Mouse (Mus musculus) c-Kit-positive CD71-positive TER-119-negative erythroid progenitor cells, embryonic 14.5 days (primary cell): ENCODE measurements around the gene Lrrc2.

Experiments
- DNase-seq: peaks from one replicate; pipeline ENCODE4 v3.0.0-alpha.2; 2013; ENCODE audit warnings: low read depth

The Lrrc2 gene

DNA sequence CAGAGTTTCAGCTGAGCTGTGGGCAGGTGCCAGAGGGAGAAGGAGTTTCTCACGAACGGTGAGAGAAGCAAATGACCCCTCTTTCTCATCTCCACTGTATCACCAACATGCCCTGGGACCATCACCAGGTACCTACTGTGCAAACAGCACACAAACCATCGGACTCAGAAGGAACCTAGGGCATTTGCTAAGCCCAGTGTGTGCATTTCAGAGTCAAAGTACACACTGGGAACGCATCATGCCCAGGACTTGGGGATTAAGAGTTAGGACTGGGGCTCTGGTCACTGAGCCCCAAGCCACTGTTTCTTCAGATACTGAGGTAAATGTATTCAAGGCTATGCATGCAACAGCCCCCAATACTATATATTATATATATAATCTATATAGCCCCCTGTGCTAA, 36.0 kb downstream of the Lrrc2 start:
- DNase-seq = no peak

GRCm38 (mm10) chr9:110988078-110988477, 36.7 kb downstream of the Lrrc2 start:
- DNase-seq = no peak

DNA sequence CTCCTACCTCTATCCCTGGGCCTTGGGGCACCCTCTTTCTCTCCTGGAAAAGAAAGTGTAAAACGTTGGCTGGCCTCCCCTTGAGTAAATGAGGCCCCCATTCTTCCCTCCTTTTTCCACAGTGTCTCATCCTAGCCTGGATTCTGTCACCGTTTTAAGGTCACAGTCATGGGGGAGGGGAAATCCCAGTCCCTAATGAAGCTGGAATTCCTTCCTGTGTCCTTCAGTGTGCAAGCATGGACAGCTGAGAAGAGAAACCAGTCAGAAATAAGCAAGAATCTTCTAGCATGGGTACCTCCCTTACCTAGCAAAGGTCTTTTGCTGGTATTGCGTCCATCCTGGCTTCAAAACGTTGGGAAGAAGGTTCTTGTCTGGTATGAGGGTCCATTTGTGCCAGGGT, 37.8 kb downstream of the Lrrc2 start:
- DNase-seq = no peak

DNA sequence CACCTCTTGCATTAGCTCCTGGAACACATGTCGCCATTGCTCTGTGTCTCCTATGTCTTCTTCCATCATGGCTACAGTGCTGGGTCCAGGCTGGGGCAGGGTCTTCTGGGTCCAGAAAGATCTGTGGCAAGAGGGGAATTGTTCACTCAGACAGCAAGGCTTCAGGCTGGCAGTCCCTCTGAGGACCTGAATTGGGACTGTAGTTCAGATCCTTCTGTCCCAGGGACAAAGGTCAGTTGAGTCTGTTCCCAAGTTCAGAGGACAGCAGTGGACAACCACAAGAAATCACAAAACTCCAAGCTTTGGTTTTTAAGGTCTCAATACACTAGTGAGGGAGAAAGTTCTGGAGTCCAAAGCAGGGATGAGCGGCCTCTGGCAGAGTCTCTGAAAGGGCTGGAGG, 38.2 kb downstream of the Lrrc2 start:
- no peak for DNase-seq

- no peak for DNase-seq
These were observed 38.9 kb downstream of the Lrrc2 start, which contains the start of gene Rtp3 for GRCm38 (mm10) chr9:110990204-110990603. Gene Rtp3 (minus strand): TSS chr9:110990583.

DNA sequence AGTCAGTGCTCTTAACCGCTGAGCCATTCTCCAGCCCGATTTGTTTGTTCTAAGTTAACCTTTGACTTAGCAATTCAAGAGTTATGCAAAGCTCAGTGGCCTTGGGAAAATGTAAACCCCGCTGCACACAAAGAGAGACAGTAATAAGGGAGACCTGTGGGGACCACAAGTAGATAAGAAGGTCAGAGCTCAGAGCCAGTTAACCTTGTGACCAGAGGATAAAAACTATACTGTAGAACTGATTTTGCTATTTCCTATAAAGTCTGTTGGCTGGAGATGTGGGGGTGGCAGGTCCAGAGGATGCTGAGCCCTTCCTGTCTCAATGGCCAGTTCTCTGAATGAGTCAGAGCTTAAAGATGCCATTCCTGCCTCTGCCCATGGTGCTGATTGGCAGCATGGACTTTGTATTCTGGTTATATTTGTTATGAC, 42.0 kb downstream of the Lrrc2 start:
- DNase-seq = no peak

DNA sequence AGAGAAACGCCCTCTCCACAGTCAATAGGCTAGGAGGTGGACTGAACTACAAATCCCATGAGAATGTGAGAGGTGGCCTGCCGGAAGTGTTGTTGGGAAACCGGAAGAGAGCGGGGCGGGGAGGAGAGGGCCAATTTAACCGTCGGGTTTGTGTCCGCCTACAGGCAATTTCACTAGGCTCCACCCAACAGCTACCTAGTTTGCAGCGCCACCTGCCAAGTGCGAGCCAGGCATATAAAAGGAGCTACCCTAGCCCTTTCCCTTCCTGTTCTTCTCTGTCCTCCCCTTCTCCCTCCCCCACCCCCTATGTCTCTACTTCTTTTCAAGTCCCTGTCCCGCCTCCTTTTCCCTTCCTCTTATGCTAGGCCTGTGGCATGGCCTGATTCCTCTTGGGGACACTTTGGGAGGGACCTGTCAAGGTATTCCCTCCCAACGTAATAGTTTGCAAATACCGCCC, 43.4 kb downstream of the Lrrc2 start:
- DNase-seq = peak; percentile 60

GRCm38 (mm10) chr9:110997245-110997644, 45.9 kb downstream of the Lrrc2 start:
- peak; percentile 78 for DNase-seq

- DNase-seq = no peak
These were observed 47.7 kb downstream of the Lrrc2 start for GRCm38 (mm10) chr9:110999056-110999455.

DNA sequence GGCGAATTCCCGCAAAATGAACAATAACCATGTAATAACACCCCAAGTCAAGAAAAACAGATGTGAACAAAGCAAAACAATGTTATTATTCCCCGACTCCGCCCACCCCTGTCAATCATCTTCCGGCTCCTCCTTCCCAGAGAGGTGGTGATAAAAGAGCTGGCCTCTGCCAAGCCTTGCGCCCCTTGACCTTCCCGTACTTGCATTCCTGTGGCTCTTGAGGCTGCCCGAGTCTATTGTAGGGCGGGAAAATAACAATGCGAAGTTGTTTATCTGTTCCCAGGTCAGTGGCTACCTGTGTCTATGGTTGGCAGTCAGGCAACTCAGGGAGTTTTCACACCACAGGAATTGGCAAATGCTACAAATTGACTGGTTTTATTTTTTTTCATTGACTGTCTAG, 48.5 kb downstream of the Lrrc2 start:
- no peak for DNase-seq

GRCm38 (mm10) chr9:111001621-111002020, 50.3 kb downstream of the Lrrc2 start:
- no peak for DNase-seq

- DNase-seq = no peak
These were observed 51.9 kb downstream of the Lrrc2 start for GRCm38 (mm10) chr9:111003279-111003678.

- no peak for DNase-seq
These were observed 55.2 kb downstream of the Lrrc2 start for GRCm38 (mm10) chr9:111006544-111006943.

DNA sequence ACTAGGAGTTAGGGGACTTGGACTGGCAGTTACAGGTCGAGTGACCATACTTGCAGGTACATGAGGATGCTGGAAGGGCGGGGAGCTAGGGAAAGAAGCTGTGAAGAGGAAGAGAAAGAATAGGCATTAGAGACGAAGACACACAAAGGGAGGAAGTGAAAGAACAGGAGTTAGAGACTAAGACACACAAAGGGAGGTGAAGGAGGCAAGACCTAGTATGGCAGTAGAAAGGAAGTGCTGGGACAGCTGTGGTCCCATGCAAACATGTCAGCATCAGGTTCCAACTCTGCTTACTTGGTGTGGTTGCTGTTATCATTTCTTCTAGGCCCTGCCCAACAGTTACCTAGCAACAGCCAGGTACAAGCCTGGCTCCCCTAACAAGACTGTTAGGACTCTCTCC, 58.4 kb downstream of the Lrrc2 start:
- DNase-seq = no peak

GRCm38 (mm10) chr9:111011550-111011949, 60.2 kb downstream of the Lrrc2 start:
- DNase-seq = no peak

- DNase-seq = no peak
These were observed 60.7 kb downstream of the Lrrc2 start for GRCm38 (mm10) chr9:111012041-111012440.

- no peak for DNase-seq
These were observed 64.3 kb downstream of the Lrrc2 start for GRCm38 (mm10) chr9:111015658-111016057.

DNA sequence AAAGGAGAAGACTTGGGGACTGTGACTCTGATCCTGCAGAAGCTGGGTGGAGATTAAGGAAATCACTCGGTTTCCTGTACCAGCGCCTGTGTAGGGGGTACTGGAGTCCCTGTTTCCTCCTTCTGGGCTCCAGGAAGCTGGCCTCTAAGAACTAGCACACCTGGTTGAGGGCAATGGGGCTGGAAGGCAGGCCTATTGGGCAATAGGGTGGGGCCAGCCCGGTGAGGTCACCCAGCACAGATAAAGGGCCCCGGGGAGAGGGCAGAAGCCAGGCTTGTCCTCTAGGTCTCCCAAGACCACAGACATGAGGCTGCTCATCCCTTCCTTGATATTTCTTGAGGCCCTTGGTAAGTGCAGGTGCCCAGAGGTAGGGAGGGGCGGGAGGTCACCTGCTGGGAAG, 67.7 kb downstream of the Lrrc2 start, which contains the start of gene Ltf:
TSS of gene Ltf (plus strand) at position 250 of the 400 bp plus-strand sequence.
- DNase-seq = no peak

DNA sequence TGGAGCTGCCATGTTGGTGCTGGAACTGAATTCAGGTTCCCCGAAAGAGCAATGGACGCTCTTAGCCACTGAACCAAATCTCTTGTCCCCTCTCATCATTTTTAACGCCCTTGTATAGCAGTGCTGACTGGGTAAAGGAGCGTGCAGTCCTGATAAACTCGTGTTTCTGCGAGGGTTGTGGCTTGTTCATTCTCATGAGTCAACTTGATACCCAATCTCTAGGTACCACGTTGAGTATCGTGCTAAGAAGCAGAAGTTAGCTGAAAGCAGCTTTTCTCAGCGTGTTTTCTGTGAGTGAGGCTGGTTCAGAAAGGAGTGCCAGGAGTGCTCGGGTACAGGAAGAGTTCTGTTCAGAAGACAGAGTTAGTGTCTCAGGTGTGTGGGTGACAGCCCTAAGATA, 75.4 kb downstream of the Lrrc2 start:
- DNase-seq = no peak
